Mouse (Mus musculus) neutrophil, adult 65 days (primary cell): Measurements from ENCODE around the gene Ect2l. TPM values are rescaled to one million over a fixed set of nuclear protein-coding genes. Genes with fewer than 3 reads are reported as not detected.

Source experiments
- total RNA-seq: library from RNA; stranded (reverse); gene quantifications from 2 replicates; pipeline ENCODE4 v1.2.4, GENCODE M21; 2023

Ect2l gene
- not detected in 2 replicates for total RNA-seq

GRCm38 (mm10) chr10:18210726-18211125 lies at the start of gene Ect2l:
Gene Ect2l (minus strand): TSS chr10:18210890.

GRCm38 (mm10) chr10:18234560-18235401 lies 24.1 kb upstream of the Ect2l start, which contains the start of gene Ccdc28a:
Gene Ccdc28a (minus strand): TSS chr10:18234998.

Other genes starting within 250 kb of the Ect2l start
- 124 and 134 TPM in 2 replicates for gene Abracl, start 187.6 kb downstream of the Ect2l start, total RNA-seq
- gene Reps1, start 155.0 kb downstream of the Ect2l start, total RNA-seq = 53.8 and 79.0 TPM in 2 replicates
- gene Ccdc28a, start 24.1 kb upstream of the Ect2l start, total RNA-seq = 14.9 and 17.2 TPM in 2 replicates
- gene Nhsl1, start 108.1 kb upstream of the Ect2l start, total RNA-seq = 0.39 and 0.44 TPM in 2 replicates